Mouse (Mus musculus) adrenal gland, postnatal 0 days (tissue): Measurements from ENCODE around the gene Cfap298. TPM values are rescaled to one million over a fixed set of nuclear protein-coding genes. Genes with fewer than 3 reads are reported as not detected.

Experiments used
- microRNA-seq: library from miRNA; unstranded; fragments of <30 nt; microRNA quantifications from one replicate; pipeline ENCODE4, GENCODE M21; 2016; ENCODE audit warnings: borderline replicate concordance; ENCODE audit not compliant: insufficient number of aligned reads
- polyA plus RNA-seq: library from polyadenylated mRNA; unstranded; fragments of >200 nt; fragmentation: Nextera tagmentation; extraction: Ambion mirVana; gene quantifications from 2 replicates; pipeline ENCODE4 v1.2.1, GENCODE M21; 2015

The Cfap298 gene
- 47.6 and 52.4 TPM in 2 replicates for polyA plus RNA-seq

DNA sequence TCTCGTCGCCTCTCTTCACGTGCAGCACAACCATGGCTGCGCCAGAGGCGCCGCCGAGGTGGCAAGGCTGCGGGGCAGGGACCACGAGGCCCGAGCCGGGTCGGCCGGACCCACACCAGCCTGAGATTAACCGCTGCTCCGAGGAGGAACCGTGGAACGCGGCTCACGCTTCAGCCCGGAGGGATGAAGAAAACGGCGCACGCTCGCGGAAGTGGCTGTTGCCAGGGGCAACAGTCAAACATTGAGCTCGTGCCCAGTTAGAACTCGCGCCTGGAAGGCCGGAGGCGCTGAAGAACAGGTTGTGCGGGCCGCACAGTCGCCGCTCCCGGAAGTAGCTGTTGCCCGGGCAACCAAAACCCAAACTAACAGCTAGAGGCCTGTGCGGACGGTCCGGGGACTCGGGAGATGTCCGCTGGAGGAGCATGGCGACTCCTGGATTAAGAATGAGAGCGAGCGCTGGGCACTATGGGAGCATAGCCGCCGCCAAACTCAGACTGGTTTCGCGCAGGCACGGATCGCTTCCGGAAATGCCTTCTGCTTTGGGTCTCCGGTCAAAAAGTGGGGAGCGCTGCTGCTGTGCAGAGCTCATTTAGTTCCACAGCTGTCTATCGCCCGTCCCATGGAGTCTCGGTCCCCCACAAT, at the start of gene Cfap298:
Gene Cfap298 (minus strand): TSS at position 428 of the 642 bp plus-strand sequence.

Small RNA genes within 50 kb of the gene (microRNA-seq; reads per million reads assigned to microRNA genes)
- gene Gm22933: not detected

Other genes starting within 250 kb of the Cfap298 start
- gene Mis18a, start 207.7 kb downstream of the Cfap298 start, polyA plus RNA-seq: 36.3 and 42.4 TPM in 2 replicates
- gene Mrap, start 196.9 kb downstream of the Cfap298 start, polyA plus RNA-seq: 155 and 376 TPM in 2 replicates
- 1.5 and 3.1 TPM in 2 replicates for gene Urb1, start 124.7 kb downstream of the Cfap298 start, polyA plus RNA-seq
- 3.8 and 6.9 TPM in 2 replicates for gene Eva1c, start 108.4 kb downstream of the Cfap298 start, polyA plus RNA-seq
- gene Synj1, start 76.2 kb upstream of the Cfap298 start, polyA plus RNA-seq: 9.4 and 10.0 TPM in 2 replicates
- gene Paxbp1, start 109.4 kb upstream of the Cfap298 start, polyA plus RNA-seq: 15.1 and 23.5 TPM in 2 replicates
- 0.09 and 0.10 TPM in 2 replicates for gene 4932438H23Rik, start 160.0 kb upstream of the Cfap298 start, polyA plus RNA-seq